Mouse (Mus musculus) neural tube, embryonic 13.5 days (tissue): ENCODE measurements around the gene Dzank1. TPM values are rescaled to one million over a fixed set of nuclear protein-coding genes. Genes with fewer than 3 reads are reported as not detected.
A peak's percentile ranks its signal among the peaks of the same experiment; 100 is the strongest.

Source experiments
- ATAC-seq: fragments of 200-750 bp; cut with Nextera tagmentation; 2 replicates; pipeline ENCODE4 v1.8.0; 2017; ENCODE audit warnings: low read depth, mild to moderate bottlenecking, moderate TSS enrichment, moderate library complexity
- H3K27ac ChIP-seq: fragments of 300-500 bp; sonication (generic); replicated peaks from 2 replicates; pipeline ENCODE4 v1.5.1; 2015; ENCODE audit warnings: moderate library complexity, mild to moderate bottlenecking, inconsistent platforms
- H3K27me3 ChIP-seq: fragments of 300-500 bp; sonication (generic); 2 replicates; pipeline ENCODE4 v1.6.1; 2015; ENCODE audit warnings: mild to moderate bottlenecking, inconsistent platforms
- H3K36me3 ChIP-seq: fragments of 300-500 bp; sonication (generic); 2 replicates; pipeline ENCODE4 v1.6.1; 2015; ENCODE audit warnings: mild to moderate bottlenecking, inconsistent platforms
- H3K4me1 ChIP-seq: fragments of 300-500 bp; sonication (generic); replicated peaks from 2 replicates; pipeline ENCODE4 v1.6.1; 2015; ENCODE audit warnings: inconsistent platforms
- H3K4me2 ChIP-seq: fragments of 300-500 bp; sonication (generic); 2 replicates; pipeline ENCODE4 v1.6.1; 2015; ENCODE audit warnings: inconsistent platforms, mild to moderate bottlenecking, moderate library complexity
- H3K4me3 ChIP-seq: fragments of 300-500 bp; sonication (generic); 2 replicates; pipeline ENCODE4 v1.5.1; 2015; ENCODE audit warnings: mild to moderate bottlenecking, inconsistent platforms
- H3K9ac ChIP-seq: fragments of 300-500 bp; sonication (generic); 2 replicates; pipeline ENCODE4 v1.6.1; 2015; ENCODE audit warnings: moderate library complexity, mild to moderate bottlenecking, inconsistent platforms
- H3K9me3 ChIP-seq: fragments of 300-500 bp; sonication (generic); 2 replicates; pipeline ENCODE4 v1.6.1; 2016; ENCODE audit warnings: inconsistent platforms
- WGBS: fragments of 180-500 bp; shearing (Covaris S2); methylation state at CpG from one replicate; pipeline ENCODE4 v1.1.7; 2015; 5-methylcytosine and 5-hydroxymethylcytosine counted together
- polyA plus RNA-seq: library from polyadenylated mRNA; unstranded; fragments of >200 nt; fragmentation: Nextera tagmentation; extraction: Ambion mirVana; gene quantifications from 2 replicates; pipeline ENCODE4 v1.2.1, GENCODE M21; 2015

The Dzank1 gene
- polyA plus RNA-seq, 1 experiment from 2014 or later: 12.9 TPM

GRCm38 (mm10) chr2:144464799-144465760 is 62.1 kb downstream of the Dzank1 start:
- Histone ChIP-seq H3K4me2 (no peak overlapping the region), H3K4me1 (peaks cover under 1% of the 10 kb centered on the region)

DNA sequence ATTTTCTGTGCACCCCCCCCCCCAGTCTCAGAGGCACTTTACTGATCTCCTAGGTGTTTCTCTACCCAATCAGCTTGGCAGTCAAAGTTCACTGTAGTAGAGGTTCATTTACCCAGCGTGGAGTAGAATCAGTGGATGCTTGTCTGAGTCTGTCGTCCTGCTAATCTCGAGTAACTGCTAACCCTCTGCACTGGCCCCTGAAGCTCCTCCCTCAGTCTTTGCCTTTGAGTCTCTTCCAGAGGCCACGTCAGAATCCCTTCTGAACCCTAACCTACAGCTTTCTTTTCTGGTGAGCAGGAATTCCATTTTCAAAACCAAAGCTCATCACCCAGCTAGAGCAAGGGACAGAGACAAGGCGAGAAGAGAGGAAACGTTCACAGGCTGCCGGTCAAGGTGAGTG is 63.0 kb downstream of the Dzank1 start:
- Histone ChIP-seq H3K4me1 (peaks cover 9% of the 10 kb centered on the region), H3K27me3 (0 out of 2 replicates have a peak, but pooled peaks cover 4% of the 10 kb centered on the region), H3K27ac (no peak overlapping the region), H3K9me3 (no peaks in the 10 kb centered on the region), H3K4me3 (no peak overlapping the region), H3K36me3 (peaks cover 12% of the 10 kb centered on the region), H3K9ac (no peak overlapping the region), H3K4me2 (no peak overlapping the region)
- ATAC-seq: no peak
- 78% methylated on average over 7 of the region's 7 CpGs for WGBS

More at GRCm38 (mm10) chr2:144464799-144465760, 62.1 kb downstream of the Dzank1 start:
- 84% methylated on average over 9 of the region's 9 CpGs for whole genome bisulfite sequencing
- Histone ChIP-seq H3K9ac (no peak overlapping the region), H3K36me3 (peaks cover 12% of the 10 kb centered on the region), H3K4me3 (no peak overlapping the region), H3K27ac (no peak overlapping the region), H3K9me3 (no peaks in the 10 kb centered on the region), H3K27me3 (0 out of 2 replicates have a peak, but pooled peaks cover 4% of the 10 kb centered on the region)
- no peak for ATAC-seq

DNA sequence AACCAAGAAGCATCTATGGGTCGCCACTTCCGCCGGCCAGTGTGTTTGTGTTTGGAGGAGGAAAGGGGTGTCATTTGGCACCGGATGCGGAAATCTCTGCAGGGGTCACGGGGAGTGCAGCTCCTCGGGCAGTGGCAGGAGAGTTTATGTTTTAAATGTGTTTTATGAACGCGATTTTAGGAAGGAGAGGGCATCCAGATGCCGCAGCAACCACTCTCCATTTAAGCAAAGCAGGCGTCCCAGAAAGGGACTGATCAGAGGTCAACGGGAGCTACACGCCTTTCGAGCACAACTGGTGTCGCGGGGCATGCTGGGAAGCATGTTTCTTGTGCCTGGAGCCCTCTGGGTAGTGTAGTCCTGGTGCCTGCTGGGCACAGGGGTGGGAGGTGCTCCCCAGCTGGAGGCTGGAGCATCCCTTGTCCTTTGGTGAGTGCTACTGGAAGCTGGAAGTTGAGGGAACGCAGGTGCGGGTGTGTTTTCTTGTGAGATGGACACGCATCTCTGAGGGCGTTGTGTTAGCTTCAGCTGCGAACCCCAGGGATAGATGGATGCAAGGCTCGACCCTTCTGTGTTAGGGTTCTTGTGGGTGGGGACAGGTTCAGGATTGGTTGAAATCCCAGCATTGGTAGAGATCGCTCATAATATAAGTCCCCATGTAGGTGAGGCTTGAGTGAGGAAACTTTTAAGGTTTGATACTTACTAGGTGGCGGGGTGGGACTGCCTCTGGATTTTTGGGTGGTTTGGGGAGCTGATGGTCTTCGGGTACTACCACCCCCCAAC is 68.0 kb downstream of the Dzank1 start:
- WGBS: 6% methylated on average over 25 of the region's 25 CpGs
- H3K27ac ChIP-seq: peak overlapping the region; percentile 80
- peak overlapping the region; percentile 76 for H3K9ac ChIP-seq
- H3K4me1 ChIP-seq: peaks cover 13% of the 10 kb centered on the region
- peak overlapping the region; percentile 59 for H3K4me3 ChIP-seq
- peak; percentile 100 for ATAC-seq
- no peaks in the 10 kb centered on the region for H3K36me3 ChIP-seq
- no peaks in the 10 kb centered on the region for H3K9me3 ChIP-seq
- peak overlapping the region; percentile 71 for H3K4me2 ChIP-seq
- peaks cover 42% of the 10 kb centered on the region for H3K27me3 ChIP-seq

- Histone ChIP-seq H3K4me1 (peaks cover 13% of the 10 kb centered on the region), H3K36me3 (no peaks in the 10 kb centered on the region), H3K27me3 (peaks cover 48% of the 10 kb centered on the region), H3K4me2 (peak overlapping the region; percentile 71), H3K27ac (peak overlapping the region; percentile 80; the same call in 1 of the 2 replicates), H3K9ac (no peak overlapping the region), H3K9me3 (no peaks in the 10 kb centered on the region), H3K4me3 (peak overlapping the region; percentile 59)
- peak; percentile 3; the same call in 1 of the 2 replicates for ATAC-seq
- 77% methylated on average over 6 of the region's 6 CpGs for WGBS
Observed at GRCm38 (mm10) chr2:144458355-144458754, 68.9 kb downstream of the Dzank1 start.

- no peak overlapping the region for H3K4me3 ChIP-seq
- no peak overlapping the region for H3K27ac ChIP-seq
- H3K4me1 ChIP-seq: no peaks in the 10 kb centered on the region
- no peak overlapping the region for H3K9ac ChIP-seq
- no peaks in the 10 kb centered on the region for H3K9me3 ChIP-seq
- H3K36me3 ChIP-seq: no peaks in the 10 kb centered on the region
- no peak overlapping the region for H3K4me2 ChIP-seq
- H3K27me3 ChIP-seq: peaks cover 46% of the 10 kb centered on the region
- 14% methylated on average over 8 of the region's 8 CpGs for WGBS
- ATAC-seq: peak; percentile 56; the same call in 1 of the 2 replicates
Observed at GRCm38 (mm10) chr2:144452364-144453008, 74.7 kb downstream of the Dzank1 start.

DNA sequence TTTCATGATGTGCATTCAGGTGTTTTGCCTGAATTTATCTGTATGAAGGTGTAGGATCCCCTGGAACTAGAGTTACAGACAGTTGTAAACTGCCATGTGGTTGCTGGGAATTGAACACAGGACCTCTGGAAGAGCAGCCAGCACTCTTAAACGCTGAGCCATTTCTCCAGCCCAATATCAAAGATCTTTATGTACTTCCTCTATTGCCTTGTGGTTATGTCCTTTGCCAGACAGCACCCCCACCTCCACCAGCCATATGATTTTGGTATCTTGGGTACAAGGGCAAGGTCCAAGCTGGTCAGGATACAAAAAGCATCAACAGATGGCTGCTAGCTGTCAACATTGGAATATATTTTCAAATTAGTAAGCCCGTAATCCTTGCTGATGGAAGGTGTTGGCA is 76.8 kb downstream of the Dzank1 start:
- Histone ChIP-seq H3K4me1 (no peaks in the 10 kb centered on the region), H3K4me3 (no peak overlapping the region), H3K9me3 (no peaks in the 10 kb centered on the region), H3K27ac (no peak overlapping the region), H3K4me2 (no peak overlapping the region), H3K27me3 (peaks cover 25% of the 10 kb centered on the region), H3K9ac (no peak overlapping the region), H3K36me3 (no peaks in the 10 kb centered on the region)
- ATAC-seq: no peak
- 86% methylated on average over 2 of the region's 2 CpGs for WGBS

DNA sequence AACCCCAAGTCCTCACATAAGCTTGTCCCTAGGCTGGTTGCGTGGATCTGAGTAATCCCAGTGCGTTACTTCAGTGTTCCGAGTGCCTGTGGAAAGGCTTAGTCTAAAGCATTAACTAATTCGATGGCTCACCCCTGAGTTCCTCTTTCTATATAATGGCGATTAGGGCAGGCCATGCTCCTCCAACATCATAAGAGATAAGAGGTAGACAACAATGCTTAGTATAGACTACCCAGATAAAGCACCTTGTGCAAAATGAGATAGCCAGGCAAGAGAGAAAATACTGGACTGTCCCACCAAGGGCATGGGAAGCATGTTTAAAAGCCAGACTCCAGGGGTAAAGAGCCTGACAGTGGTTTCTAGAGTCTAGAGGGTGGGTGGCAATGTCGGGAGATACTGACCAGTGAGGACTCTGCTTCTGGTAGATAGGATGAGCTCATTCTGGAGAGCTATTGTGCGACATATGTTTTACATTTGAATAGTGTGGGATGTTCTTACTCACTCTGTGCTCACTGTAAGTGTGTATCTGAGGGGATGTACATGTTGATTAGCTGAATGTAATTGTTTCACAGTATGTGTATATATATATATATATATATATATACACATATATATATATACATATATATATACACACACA is 80.7 kb downstream of the Dzank1 start:
- no peak overlapping the region for H3K4me3 ChIP-seq
- H3K9ac ChIP-seq: no peak overlapping the region
- H3K36me3 ChIP-seq: no peaks in the 10 kb centered on the region
- no peaks in the 10 kb centered on the region for H3K9me3 ChIP-seq
- ATAC-seq: no peak
- H3K4me2 ChIP-seq: no peak overlapping the region
- 0 out of 2 replicates have a peak, but pooled peaks cover 3% of the 10 kb centered on the region for H3K27me3 ChIP-seq
- H3K4me1 ChIP-seq: no peaks in the 10 kb centered on the region
- WGBS: 83% methylated on average over 7 of the region's 7 CpGs
- H3K27ac ChIP-seq: no peak overlapping the region

- no peaks in the 10 kb centered on the region for H3K27me3 ChIP-seq
- no peaks in the 10 kb centered on the region for H3K9me3 ChIP-seq
- H3K4me1 ChIP-seq: no peaks in the 10 kb centered on the region
- no peak overlapping the region for H3K4me3 ChIP-seq
- ATAC-seq: no peak
- no peak overlapping the region for H3K4me2 ChIP-seq
- WGBS: 83% methylated on average over 11 of the region's 11 CpGs
- no peak overlapping the region for H3K9ac ChIP-seq
- no peak overlapping the region for H3K27ac ChIP-seq
- H3K36me3 ChIP-seq: no peaks in the 10 kb centered on the region
Observed at GRCm38 (mm10) chr2:144441386-144441915, 85.8 kb downstream of the Dzank1 start.

- Histone ChIP-seq H3K4me2 (no peak overlapping the region), H3K9ac (no peak overlapping the region), H3K4me1 (no peaks in the 10 kb centered on the region), H3K27me3 (no peaks in the 10 kb centered on the region), H3K36me3 (no peaks in the 10 kb centered on the region), H3K9me3 (no peaks in the 10 kb centered on the region), H3K27ac (no peak overlapping the region), H3K4me3 (no peak overlapping the region)
- 78% methylated on average over 3 of the region's 3 CpGs for WGBS
- ATAC-seq: no peak
Observed at GRCm38 (mm10) chr2:144439191-144439700, 88.0 kb downstream of the Dzank1 start.

DNA sequence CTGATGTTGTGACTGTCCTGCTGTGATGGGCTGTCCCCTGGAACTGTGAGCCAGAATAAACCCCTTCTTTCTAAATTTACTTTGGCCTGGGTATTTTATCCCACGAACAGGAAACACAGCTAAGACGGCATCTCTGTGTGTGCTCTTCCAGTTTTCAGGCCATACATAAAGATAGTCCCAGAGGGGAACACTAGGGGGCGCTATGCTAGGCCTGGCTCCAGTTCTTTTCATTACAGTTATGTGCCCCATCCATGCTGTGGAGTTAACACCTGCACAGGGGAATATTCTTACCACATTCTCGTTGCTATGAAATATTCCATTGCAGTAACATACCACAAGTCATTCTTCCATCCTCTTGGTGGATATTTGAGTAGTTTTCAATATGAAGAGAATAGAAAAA is 88.8 kb downstream of the Dzank1 start:
- no peaks in the 10 kb centered on the region for H3K36me3 ChIP-seq
- H3K9me3 ChIP-seq: no peaks in the 10 kb centered on the region
- no peaks in the 10 kb centered on the region for H3K27me3 ChIP-seq
- no peak overlapping the region for H3K4me3 ChIP-seq
- H3K9ac ChIP-seq: no peak overlapping the region
- 58% methylated on average over 4 of the region's 4 CpGs for WGBS
- H3K4me1 ChIP-seq: no peaks in the 10 kb centered on the region
- no peak overlapping the region for H3K27ac ChIP-seq
- no peak overlapping the region for H3K4me2 ChIP-seq
- ATAC-seq: no peak

- 70% methylated on average over 10 of the region's 10 CpGs for WGBS
- no peak for ATAC-seq
Observed at GRCm38 (mm10) chr2:144435679-144436078, 91.5 kb downstream of the Dzank1 start.

More at GRCm38 (mm10) chr2:144435679-144436078, 91.5 kb downstream of the Dzank1 start:
- no peaks in the 10 kb centered on the region for H3K36me3 ChIP-seq
- H3K27ac ChIP-seq: no peak overlapping the region
- H3K4me1 ChIP-seq: no peaks in the 10 kb centered on the region
- no peaks in the 10 kb centered on the region for H3K9me3 ChIP-seq
- no peak overlapping the region for H3K4me3 ChIP-seq
- H3K9ac ChIP-seq: no peak overlapping the region
- no peaks in the 10 kb centered on the region for H3K27me3 ChIP-seq
- H3K4me2 ChIP-seq: no peak overlapping the region
